Mouse (Mus musculus): ENCODE measurements around the gene Senp6. TPM values are rescaled to one million over a fixed set of nuclear protein-coding genes. Genes with fewer than 3 reads are reported as not detected.

Senp6 gene
- polyA plus RNA-seq, 1 experiment, result 20.9 TPM

DNA sequence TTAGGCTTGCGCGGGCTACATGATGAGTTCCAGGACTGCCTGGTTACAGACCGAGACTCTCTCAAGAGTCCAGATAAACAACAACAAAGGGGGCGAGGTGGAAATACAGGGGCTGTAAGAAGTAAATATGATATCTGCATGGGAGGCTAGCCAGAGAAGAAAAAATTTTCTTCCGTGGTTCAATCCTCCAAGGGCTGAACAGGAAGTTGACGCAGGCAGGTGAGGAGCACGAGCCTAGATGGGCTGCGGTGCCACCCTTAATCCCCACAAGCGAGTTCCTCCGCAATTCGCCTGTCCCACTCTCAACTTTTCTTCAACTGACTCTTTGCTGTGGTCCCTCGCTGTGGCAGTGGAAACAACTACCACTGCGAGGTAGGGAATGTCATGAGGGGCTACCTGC, 97.5 kb downstream of the Senp6 start:
- no peak for TF ChIP-seq POLR2A (IDR thresholded peaks at IDR 0.05; ENCODE audit: control insufficient read depth, low read depth, low read length)
- TF ChIP-seq CTCF (IDR thresholded peaks at IDR 0.05; ENCODE audit: control insufficient read depth, insufficient read depth, insufficient replicate concordance, low read depth, low read length), result no peak
- Histone ChIP-seq H3K27me3 (ENCODE audit: control insufficient read depth, insufficient read depth, low read length) (no peaks in the 10 kb centered on the region), H3K27ac (ENCODE audit: control insufficient read depth, insufficient read depth, low read depth, low read length) (peak overlapping the region; percentile 63; the same call in 1 of the 2 replicates), H3K4me3 (ENCODE audit: control insufficient read depth, low read depth, low read length) (peak overlapping the region; percentile 87), H3K36me3 (ENCODE audit: control insufficient read depth, insufficient read depth, low read length) (no peaks in the 10 kb centered on the region), H3K4me1 (ENCODE audit: control insufficient read depth, insufficient read depth, low read length) (peaks cover 3% of the 10 kb centered on the region; the same call in 1 of the 2 replicates)

DNA sequence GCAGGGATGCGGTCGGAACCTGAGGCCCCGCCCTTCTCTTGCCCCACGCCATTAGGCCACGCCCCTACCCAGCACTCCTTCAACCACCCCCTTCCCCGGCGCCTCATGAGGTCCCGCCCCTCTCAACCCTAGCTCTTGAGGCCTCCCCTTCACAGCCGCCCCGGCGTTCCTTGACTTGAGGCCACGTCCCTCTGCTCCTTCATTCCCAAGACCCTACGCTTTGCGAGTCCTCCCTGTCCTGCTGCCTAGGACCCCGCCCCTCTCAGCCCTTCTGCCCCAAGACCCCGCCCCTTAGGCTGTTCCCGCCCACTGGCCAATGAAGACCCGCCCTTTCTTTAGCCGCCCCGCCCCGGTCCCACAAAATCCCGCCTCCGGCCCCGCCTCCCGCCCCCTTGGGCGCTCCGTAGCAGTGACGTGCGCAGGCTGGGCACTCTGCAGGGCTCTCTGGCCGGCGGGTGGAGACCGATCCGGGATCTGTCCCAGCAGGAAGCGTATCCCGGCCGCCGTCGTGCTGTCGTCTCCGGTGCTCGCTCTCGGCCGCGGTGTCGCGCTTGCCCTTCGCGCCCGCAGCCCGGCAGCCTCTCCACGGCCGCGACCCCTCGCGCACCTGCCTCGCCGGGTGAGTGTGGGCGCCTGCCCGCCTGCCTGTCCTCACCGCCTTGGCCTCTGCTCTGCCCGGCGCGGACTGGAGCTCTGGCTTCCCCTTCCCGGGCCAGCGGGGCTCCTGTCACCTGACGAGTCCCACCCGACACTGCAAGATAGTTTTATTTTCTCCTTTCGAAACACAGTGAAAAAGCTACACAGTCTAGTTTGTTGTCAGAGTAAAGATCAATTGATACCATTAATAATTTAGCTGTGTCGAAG, 98.1 kb downstream of the Senp6 start, which contains the start of gene Myo6:
TSS of gene Myo6 (plus strand) at position 421 of the 864 bp plus-strand sequence.
- peaks cover 3% of the 10 kb centered on the region; the same call in 1 of the 2 replicates for H3K4me1 ChIP-seq (ENCODE audit: control insufficient read depth, insufficient read depth, low read length)
- no peaks in the 10 kb centered on the region for H3K27me3 ChIP-seq (ENCODE audit: control insufficient read depth, insufficient read depth, low read length)
- H3K36me3 ChIP-seq (ENCODE audit: control insufficient read depth, insufficient read depth, low read length), result no peaks in the 10 kb centered on the region
- peak within 1 kb of the TSS; percentile 76 for H3K27ac ChIP-seq (ENCODE audit: control insufficient read depth, insufficient read depth, low read depth, low read length)
- TF ChIP-seq CTCF (IDR thresholded peaks at IDR 0.05; ENCODE audit: control insufficient read depth, insufficient read depth, insufficient replicate concordance, low read depth, low read length), result no peak
- peak; percentile 88 for TF ChIP-seq POLR2A (IDR thresholded peaks at IDR 0.05; ENCODE audit: control insufficient read depth, low read depth, low read length)
- peak within 1 kb of the TSS; percentile 94 for H3K4me3 ChIP-seq (ENCODE audit: control insufficient read depth, low read depth, low read length)

DNA sequence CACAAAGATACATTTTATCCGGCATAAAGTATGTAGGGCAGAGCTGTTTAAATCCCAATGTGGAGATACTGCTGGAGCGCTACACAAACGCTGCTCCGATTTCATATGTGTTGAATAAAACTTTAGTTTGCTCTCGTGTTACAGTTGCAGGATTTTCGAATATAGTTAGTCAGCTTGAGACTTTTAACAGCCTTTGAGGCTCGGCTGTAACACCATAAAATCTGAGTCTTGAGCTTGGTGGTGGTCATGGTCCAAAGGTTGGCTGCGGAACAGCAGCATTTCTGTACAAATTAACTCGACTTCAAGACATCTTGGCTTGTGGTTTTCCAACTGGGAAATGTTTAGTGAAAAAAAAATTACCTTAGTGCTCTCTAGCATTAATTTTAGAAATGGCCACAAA, 99.0 kb downstream of the Senp6 start:
- H3K27ac ChIP-seq (ENCODE audit: control insufficient read depth, insufficient read depth, low read depth, low read length), result no peak overlapping the region
- H3K27me3 ChIP-seq (ENCODE audit: control insufficient read depth, insufficient read depth, low read length), result no peaks in the 10 kb centered on the region
- peaks cover 3% of the 10 kb centered on the region; the same call in 1 of the 2 replicates for H3K4me1 ChIP-seq (ENCODE audit: control insufficient read depth, insufficient read depth, low read length)
- H3K4me3 ChIP-seq (ENCODE audit: control insufficient read depth, low read depth, low read length), result peak overlapping the region; percentile 31; the same call in 1 of the 2 replicates
- TF ChIP-seq CTCF (IDR thresholded peaks at IDR 0.05; ENCODE audit: control insufficient read depth, insufficient read depth, insufficient replicate concordance, low read depth, low read length) (no peak), POLR2A (IDR thresholded peaks at IDR 0.05; ENCODE audit: control insufficient read depth, low read depth, low read length) (no peak)
- H3K36me3 ChIP-seq (ENCODE audit: control insufficient read depth, insufficient read depth, low read length), result no peaks in the 10 kb centered on the region

DNA sequence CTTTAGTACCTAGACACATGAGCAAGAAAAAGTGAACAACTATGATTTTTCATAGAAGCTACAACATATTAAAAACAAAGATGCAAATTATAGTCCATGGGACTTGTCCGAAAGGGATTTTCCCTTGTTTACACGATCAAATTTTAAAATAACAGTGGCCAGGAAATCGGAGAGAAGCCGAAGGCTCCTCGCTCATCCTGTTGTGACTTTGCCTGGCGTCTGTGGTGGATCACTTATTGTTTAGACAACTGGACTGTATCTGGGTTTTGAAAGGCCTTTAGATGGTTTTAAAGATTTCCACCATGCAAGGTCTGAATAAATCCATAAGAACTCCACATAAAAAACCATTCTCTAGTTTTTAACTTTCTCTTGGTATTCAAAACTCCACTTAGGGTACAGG, 99.7 kb downstream of the Senp6 start:
- Histone ChIP-seq H3K4me3 (ENCODE audit: control insufficient read depth, low read depth, low read length) (no peak overlapping the region), H3K27ac (ENCODE audit: control insufficient read depth, insufficient read depth, low read depth, low read length) (no peak overlapping the region)
- TF ChIP-seq CTCF (IDR thresholded peaks at IDR 0.05; ENCODE audit: control insufficient read depth, insufficient read depth, insufficient replicate concordance, low read depth, low read length) (no peak), POLR2A (IDR thresholded peaks at IDR 0.05; ENCODE audit: control insufficient read depth, low read depth, low read length) (no peak)

DNA sequence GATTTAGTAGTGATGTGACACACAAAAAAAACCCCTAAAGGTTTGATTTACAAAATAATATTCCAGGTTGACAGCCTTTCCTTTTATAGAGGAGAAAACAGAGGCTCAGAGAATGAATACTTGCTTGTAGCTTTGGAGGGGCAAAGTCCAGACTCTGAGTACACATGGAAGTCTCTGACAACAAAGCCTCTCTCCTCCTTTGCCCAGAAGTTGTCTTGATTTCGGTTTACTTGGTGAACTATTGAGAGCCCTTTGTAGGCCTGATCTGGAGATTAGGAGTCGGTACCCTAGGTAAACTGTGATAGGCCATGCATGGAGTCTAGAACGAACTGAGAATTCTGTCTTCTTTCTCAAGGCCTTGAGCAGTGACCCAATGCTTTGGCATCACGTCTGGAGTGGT, 100.4 kb downstream of the Senp6 start:
- no peaks in the 10 kb centered on the region for H3K36me3 ChIP-seq (ENCODE audit: control insufficient read depth, insufficient read depth, low read length)
- no peaks in the 10 kb centered on the region for H3K27me3 ChIP-seq (ENCODE audit: control insufficient read depth, insufficient read depth, low read length)
- peaks cover 3% of the 10 kb centered on the region; the same call in 1 of the 2 replicates for H3K4me1 ChIP-seq (ENCODE audit: control insufficient read depth, insufficient read depth, low read length)
- TF ChIP-seq POLR2A (IDR thresholded peaks at IDR 0.05; ENCODE audit: control insufficient read depth, low read depth, low read length), result no peak
- TF ChIP-seq CTCF (IDR thresholded peaks at IDR 0.05; ENCODE audit: control insufficient read depth, insufficient read depth, insufficient replicate concordance, low read depth, low read length), result no peak
- H3K27ac ChIP-seq (ENCODE audit: control insufficient read depth, insufficient read depth, low read depth, low read length), result no peak overlapping the region
- no peak overlapping the region for H3K4me3 ChIP-seq (ENCODE audit: control insufficient read depth, low read depth, low read length)

More for the DNA sequence above, 99.7 kb downstream of the Senp6 start:
- H3K27me3 ChIP-seq (ENCODE audit: control insufficient read depth, insufficient read depth, low read length), result no peaks in the 10 kb centered on the region
- H3K36me3 ChIP-seq (ENCODE audit: control insufficient read depth, insufficient read depth, low read length), result no peaks in the 10 kb centered on the region
- peaks cover 3% of the 10 kb centered on the region; the same call in 1 of the 2 replicates for H3K4me1 ChIP-seq (ENCODE audit: control insufficient read depth, insufficient read depth, low read length)

DNA sequence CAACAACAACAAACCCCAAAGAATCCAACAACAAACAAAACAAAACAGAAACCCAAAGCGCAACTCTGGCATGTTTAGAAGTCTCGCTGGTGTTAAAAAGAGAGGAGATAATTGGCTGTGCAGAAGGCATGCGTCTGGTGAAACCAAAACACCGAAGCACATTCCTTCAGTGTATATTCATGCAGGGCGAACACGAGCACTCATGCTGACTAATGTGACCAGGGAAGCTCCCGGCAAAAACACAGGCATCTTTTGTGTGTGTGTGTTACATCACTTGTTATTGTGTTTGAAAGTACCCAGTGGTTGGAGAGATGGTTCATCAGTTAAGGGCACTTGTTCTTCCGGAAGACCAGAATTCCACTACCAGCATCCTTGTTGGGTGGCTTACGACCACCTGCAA, 102.8 kb downstream of the Senp6 start:
- H3K27ac ChIP-seq (ENCODE audit: control insufficient read depth, insufficient read depth, low read depth, low read length), result no peak overlapping the region
- H3K36me3 ChIP-seq (ENCODE audit: control insufficient read depth, insufficient read depth, low read length), result no peaks in the 10 kb centered on the region
- H3K4me3 ChIP-seq (ENCODE audit: control insufficient read depth, low read depth, low read length), result no peak overlapping the region
- H3K4me1 ChIP-seq (ENCODE audit: control insufficient read depth, insufficient read depth, low read length), result no peaks in the 10 kb centered on the region; the same call in 1 of the 2 replicates
- no peaks in the 10 kb centered on the region for H3K27me3 ChIP-seq (ENCODE audit: control insufficient read depth, insufficient read depth, low read length)
- no peak for TF ChIP-seq CTCF (IDR thresholded peaks at IDR 0.05; ENCODE audit: control insufficient read depth, insufficient read depth, insufficient replicate concordance, low read depth, low read length)
- TF ChIP-seq POLR2A (IDR thresholded peaks at IDR 0.05; ENCODE audit: control insufficient read depth, low read depth, low read length), result no peak

DNA sequence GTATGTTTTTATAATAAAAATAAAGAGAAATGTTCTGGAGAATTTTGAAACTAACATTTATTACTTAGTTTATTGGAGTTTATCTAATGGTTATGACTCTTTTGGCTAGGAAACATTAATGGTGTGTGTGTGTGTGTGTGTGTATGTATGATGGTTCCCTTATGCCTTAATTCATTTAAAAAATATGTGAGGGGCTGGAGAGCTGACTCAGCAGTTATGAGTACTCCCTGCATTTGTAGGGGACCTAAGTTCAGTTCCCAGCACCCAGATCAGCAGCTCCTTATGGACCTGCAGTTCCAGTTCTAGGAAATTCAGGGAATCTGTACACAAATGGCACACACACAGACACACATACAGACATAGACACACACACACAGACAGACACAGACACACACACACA, 104.5 kb downstream of the Senp6 start:
- no peak overlapping the region for H3K27ac ChIP-seq (ENCODE audit: control insufficient read depth, insufficient read depth, low read depth, low read length)
- no peak for TF ChIP-seq POLR2A (IDR thresholded peaks at IDR 0.05; ENCODE audit: control insufficient read depth, low read depth, low read length)
- no peak for TF ChIP-seq CTCF (IDR thresholded peaks at IDR 0.05; ENCODE audit: control insufficient read depth, insufficient read depth, insufficient replicate concordance, low read depth, low read length)
- H3K36me3 ChIP-seq (ENCODE audit: control insufficient read depth, insufficient read depth, low read length), result no peaks in the 10 kb centered on the region

More for the DNA sequence above, 104.5 kb downstream of the Senp6 start:
- Histone ChIP-seq H3K4me1 (ENCODE audit: control insufficient read depth, insufficient read depth, low read length) (no peaks in the 10 kb centered on the region), H3K27me3 (ENCODE audit: control insufficient read depth, insufficient read depth, low read length) (no peaks in the 10 kb centered on the region), H3K4me3 (ENCODE audit: control insufficient read depth, low read depth, low read length) (no peak overlapping the region)

Data from testis, adult 2 months (tissue).